Mouse (Mus musculus) heart, postnatal 14 days (tissue): ENCODE results near the gene Gm8332. TPM values are rescaled to one million over a fixed set of nuclear protein-coding genes. Genes with fewer than 3 reads are reported as not detected.
"Not testable (repeated sequence)": the region's sequence is repeated elsewhere in the genome, so short reads cannot be mapped to it uniquely, and the experiment has no call there.

Experiments
- DNase-seq, 2 experiments: peaks; one replicate each; pipeline ENCODE4 v3.0.0; 2021 to 2022
- intact Hi-C: fragments of 180-260 bp; cut with DNase I; formaldehyde crosslinking; loops from one replicate; pipeline ENCODE4 v1.15.1; 2025
- long read RNA-seq, 2 experiments: library from polyadenylated mRNA; stranded (forward); transcript quantifications; one replicate each; pipeline ENCODE4 v2.0.0; 2021
- total RNA-seq, 2 experiments: library from RNA; stranded (reverse); gene quantifications; 2 replicates each; pipeline ENCODE4 v1.2.3; 2021

The Gm8332 gene
- total RNA-seq = not detected
- long read RNA-seq, experiment 1 = 0 reads
- long read RNA-seq, experiment 2 = 0 reads

DNA sequence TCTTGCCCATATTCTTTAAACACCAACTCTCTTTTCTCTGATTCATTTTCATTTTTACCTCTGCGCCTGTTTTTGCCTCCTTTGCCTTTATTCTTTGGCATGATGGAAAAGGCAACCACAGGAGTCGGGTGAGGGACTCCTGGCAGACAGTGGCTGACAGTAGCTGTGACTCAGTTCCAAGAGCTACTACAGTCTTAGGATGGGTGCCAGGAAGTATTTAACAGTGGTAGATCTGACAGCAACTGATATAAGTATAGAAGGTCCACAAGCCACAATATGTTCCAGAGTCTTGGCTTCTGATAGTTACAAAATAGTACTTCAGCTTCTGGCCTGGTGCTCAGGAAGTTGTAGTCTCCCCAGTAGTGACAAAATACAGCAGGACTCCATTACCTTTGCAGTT is at the start of gene Gm8332:
Gene Gm8332, minus strand, starts transcription at position 101 of the 400 bp plus-strand sequence.
- intact Hi-C loops = loop anchor here (10.0 kb wide), 1 partner anchor 355 kb away; the partner anchor contains the start of gene Gm2022
- DNase-seq = not testable (repeated sequence)

DNA sequence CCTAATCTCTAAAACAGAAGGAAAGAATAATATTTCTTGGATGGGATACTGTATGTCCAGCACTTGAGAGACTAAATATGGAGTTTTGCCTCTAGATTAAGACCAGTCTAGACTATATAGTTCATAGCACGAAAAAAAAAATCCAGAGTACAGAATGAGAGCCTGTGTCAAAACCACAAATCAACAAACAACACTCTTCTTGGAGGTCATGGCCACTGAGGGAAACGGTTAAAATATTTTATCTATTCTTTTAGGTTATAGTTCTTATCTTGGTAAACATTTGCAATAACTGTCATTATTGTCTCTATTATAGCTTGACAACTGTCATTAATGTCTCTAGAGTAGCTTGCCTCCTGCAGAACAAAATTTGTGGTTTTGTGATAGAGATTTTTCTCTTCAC is 47.3 kb upstream of the Gm8332 start:
- DNase-seq, intact Hi-C loops: not testable (repeated sequence)

DNA sequence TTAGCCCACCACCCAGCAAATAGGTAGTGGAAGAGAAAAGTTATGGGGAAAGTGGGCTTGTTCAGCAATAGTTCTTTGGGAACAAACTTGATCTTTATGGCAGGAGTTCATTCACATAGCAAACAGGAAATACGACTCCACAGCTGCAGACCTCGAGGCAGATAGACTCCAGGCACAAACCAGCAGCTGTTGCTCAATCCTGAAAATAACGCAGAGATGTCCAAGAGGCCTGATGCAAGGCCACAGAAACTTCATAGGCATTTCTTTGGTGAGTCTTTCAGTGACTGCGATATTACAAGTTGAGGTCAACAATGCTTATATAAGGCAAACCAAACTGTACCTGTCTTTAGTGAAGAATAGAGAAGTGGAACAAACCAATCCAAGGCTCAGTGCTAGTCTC is 43.2 kb upstream of the Gm8332 start:
- intact Hi-C loops, DNase-seq: not testable (repeated sequence)

DNA sequence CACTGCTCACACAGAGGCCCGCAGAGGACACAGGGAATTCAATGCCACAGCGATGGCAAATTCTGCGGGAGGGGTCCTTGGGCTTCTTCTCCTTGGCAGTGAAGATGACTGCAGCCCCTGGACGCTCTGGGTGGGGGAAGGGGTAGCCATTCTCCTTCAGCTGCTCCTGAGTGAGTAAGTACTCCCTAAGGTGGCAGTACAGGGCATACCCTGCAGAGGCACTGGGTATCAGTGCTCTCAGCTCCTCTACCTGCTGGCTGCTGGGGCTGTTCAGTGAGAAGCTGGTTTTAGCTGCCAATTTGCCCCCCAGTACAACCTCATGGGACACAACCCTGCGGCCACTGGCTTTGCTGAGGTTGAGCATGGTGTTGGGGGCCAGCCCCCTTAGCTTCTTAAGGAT is 35.3 kb upstream of the Gm8332 start:
- intact Hi-C loops, DNase-seq: not testable (repeated sequence)

DNA sequence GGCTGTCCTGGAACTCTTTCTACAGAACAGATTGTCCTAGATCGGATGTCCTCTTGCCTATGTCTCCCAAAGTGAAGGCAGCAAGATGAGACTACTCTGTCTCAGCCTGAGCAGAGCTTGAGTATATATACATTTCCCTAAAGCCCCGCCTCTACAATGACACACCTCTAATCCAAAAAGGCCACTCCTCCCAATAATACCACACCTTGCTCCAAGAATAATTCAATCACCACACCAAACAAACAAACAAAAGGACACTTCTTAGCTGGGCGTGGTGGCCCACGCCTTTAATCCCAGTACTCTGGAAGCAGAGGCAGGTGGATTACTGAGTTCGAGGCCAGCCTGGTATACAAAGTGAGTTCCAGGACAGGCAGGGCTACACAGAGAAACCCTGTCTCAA is 24.5 kb upstream of the Gm8332 start, which contains the start of gene Gm5662:
Gene Gm5662, minus strand, starts transcription at position 101 of the 400 bp plus-strand sequence.
- intact Hi-C loops, DNase-seq: not testable (repeated sequence)

DNA sequence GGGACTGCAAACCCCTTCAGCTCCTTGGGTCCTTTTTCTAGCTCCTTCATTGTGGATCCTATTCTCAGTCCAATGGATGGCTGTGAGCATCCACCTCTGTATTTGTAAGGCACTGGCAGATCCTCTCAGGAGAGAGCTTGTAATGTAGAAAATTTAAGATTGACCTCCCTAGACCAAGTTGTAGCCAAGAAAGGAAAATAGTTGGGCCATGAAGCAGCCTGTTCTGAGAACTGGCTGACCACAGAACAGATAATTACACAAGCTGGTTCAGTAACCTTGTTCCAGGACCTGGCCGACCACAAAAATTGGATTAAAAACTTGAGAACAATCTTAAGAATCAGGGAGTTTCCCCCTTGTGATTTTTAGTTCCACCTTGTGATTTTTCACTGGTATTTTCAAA is 7.3 kb upstream of the Gm8332 start:
- intact Hi-C loops = loop anchor here (10.0 kb wide), 1 partner anchor 362 kb away; the partner anchor contains the start of gene Gm2022
- no peak for DNase-seq

DNA sequence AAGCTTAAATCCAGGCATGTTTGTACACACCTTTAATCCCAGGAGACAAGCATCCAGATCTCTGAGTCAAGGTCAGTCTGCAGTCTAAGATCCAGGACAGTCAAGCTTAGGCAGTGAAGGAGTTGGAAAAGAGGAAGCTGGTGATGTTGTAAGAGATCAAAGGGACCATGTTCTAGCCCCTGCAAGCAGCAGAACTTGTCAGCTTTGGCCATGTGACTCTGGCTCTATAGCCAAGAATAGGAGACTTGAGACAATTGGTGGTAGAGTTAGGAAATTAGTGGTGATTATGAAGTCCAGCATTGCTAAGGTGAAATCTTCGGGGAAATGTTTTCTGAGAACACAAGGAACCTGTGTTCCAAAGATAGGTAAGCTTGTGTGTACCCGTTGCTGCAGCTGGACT is 6.0 kb upstream of the Gm8332 start:
- DNase-seq = not testable (repeated sequence)
- intact Hi-C loops = loop anchor here (10.0 kb wide), 1 partner anchor 361 kb away; the partner anchor contains the start of gene Gm2022

DNA sequence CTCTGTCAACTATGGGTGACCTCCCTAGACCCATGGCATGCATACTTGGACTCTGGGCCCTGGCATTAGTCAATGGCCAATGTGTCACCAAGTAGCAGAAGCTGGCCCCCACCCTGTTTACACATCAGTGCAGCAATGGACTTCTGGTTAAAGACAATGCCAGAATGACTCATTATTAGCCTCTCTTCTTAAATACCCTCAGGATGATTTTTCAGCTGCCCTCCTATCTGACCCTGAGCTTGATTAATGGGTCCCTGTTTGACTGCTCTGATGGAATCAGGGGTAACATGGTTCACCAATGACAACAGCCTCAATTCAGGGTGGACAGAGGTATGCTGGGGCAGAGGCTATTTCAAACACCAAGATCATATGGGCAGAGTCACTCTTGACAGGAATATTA is 4.1 kb downstream of the Gm8332 start:
- intact Hi-C loops, DNase-seq: not testable (repeated sequence)

DNA sequence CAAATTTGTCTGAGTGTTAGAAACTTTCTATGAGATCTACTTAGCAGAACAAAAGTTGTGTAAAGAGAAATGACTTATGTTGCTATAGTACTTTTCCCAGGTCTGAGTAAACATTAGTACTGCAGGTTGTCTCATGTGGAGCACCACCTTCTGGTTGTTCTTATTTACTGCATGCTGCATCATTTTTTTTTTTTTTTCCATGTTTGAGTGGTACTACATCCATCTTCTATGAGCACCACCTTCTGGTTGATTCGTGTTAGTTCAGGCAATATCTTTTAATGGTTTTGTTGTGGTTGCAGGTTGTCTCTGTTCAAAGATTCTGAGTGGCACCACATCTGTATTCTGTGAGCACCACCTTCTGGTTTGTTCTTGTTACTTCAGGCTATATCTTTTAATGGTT is 7.0 kb downstream of the Gm8332 start:
- intact Hi-C loops = not testable (repeated sequence)

DNA sequence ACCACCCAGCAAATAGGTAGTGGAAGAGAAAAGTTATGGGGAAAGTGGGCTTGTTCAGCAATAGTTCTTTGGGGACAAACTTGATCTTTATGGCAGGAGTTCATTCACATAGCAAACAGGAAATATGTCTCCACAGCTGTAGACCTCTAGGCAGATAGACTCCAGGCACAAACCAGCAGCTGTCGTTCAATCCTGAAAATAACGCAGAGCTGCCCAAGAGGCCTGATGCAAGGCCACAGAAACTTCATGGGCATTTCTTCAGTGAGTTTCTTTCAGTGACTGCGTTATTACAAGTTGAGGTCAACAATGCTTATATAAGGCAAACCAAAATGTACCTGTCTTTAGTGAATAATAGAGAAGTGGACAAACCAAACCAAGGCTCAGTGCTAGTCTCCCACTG is 30.5 kb downstream of the Gm8332 start:
- DNase-seq = no peak
- intact Hi-C loops = no loop called here

More for the DNA sequence above, 7.0 kb downstream of the Gm8332 start:
- DNase-seq = not testable (repeated sequence)

DNA sequence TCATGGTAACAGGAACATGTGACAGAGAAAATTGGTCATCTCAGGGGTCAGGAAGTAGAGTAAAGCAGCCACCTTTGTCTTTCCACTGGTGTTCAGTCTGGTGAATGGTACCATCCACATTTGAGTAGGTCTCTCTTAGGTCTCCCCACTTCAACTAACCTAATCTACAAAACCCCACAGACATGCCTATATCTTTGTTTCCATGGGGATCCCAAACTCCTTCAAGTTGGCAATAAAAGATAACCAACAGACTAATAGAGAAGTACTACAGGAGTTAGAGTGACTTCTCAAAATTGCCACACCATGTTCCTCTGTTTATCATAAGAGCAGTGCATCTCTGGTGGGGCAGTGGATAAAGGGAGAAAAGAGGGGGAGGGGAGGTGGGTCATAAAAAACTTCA is 31.8 kb downstream of the Gm8332 start:
- DNase-seq, intact Hi-C loops: not testable (repeated sequence)

DNA sequence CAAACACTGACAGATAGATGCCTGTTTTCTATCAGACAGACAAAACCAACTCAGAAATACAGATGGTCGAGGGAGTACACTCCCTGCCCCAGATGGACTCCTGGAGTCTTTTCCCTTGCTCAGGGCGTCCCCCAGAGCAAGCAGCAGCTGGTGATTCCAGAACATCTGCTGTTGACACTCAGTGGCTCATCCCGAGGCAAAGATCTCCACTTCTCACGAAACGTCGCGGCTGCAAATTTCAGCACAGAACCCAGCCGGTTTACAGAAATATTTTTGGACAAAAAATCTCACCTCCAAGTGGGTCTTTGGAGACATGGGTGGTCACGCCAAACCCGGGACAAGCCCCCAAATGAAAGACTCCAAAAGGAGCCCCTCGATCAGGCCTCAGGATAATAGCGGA is 35.3 kb downstream of the Gm8332 start:
- DNase-seq = no peak

DNA sequence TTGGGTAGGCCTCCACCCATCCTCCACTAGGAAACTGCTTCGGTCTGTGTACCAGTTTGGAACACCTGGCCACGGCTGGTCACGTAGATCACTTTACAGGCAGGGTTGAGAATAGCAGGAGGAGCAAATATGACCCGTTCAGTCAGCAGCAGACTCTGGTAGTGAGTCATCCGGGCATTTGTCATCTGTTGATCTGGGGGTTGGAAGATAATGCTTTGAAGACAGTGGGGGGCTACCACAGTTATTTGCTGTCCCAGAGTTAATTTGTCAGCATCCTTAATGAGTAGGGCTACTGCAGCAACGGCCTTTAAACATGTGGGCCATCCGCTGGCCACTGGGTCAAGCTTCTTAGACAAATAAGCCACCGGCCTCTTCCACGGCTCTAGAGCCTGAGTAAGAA is 38.4 kb downstream of the Gm8332 start:
- intact Hi-C loops = not testable (repeated sequence)

More for the DNA sequence above, 35.3 kb downstream of the Gm8332 start:
- intact Hi-C loops = no loop called here

DNA sequence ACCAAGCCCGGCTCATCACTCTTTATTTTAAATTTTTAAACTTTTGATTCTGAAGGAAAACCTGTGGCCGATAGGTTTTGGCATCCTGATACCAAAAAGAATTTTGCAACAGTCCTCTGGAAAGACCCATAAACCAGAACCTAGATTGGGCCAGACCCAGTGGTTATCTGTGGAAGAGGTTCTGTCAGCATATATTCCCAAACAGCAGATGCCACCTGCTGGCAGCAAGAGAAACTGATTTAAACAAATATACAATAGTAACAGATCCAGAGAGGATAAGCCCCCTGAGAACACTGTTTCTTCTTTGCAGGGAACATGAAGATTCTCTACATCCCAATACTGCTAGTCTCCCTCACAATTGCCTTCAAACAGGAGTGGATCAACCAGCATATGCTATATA is 47.0 kb downstream of the Gm8332 start:
- intact Hi-C loops = no loop called here
- no peak for DNase-seq

More for the DNA sequence above, 38.4 kb downstream of the Gm8332 start:
- not testable (repeated sequence) for DNase-seq

Other genes with a start within 250 kb of the Gm8332 start
- gene Gm2075, start 238.3 kb downstream of the Gm8332 start, total RNA-seq = not detected
- not detected for gene Gm6803, start 231.3 kb downstream of the Gm8332 start, total RNA-seq
- not detected for gene Gm2056, start 223.1 kb downstream of the Gm8332 start, total RNA-seq
- gene Gm16368, start 166.4 kb downstream of the Gm8332 start, total RNA-seq = not detected
- gene Gm10436, start 68.0 kb downstream of the Gm8332 start, total RNA-seq = not detected
- gene Gm5662, start 24.4 kb upstream of the Gm8332 start, total RNA-seq = not detected
- not detected for gene Gm5039, start 73.9 kb upstream of the Gm8332 start, total RNA-seq
- gene Adck1, start 110.5 kb upstream of the Gm8332 start, total RNA-seq = 10 to 100 TPM; 24.6 to 25.4 TPM